Mouse (Mus musculus): ENCODE data around the gene Cfap45. TPM values are rescaled to one million over a fixed set of nuclear protein-coding genes. Genes with fewer than 3 reads are reported as not detected.

Cfap45 gene
- polyA plus RNA-seq, 1 experiment, result 2.9 TPM

DNA sequence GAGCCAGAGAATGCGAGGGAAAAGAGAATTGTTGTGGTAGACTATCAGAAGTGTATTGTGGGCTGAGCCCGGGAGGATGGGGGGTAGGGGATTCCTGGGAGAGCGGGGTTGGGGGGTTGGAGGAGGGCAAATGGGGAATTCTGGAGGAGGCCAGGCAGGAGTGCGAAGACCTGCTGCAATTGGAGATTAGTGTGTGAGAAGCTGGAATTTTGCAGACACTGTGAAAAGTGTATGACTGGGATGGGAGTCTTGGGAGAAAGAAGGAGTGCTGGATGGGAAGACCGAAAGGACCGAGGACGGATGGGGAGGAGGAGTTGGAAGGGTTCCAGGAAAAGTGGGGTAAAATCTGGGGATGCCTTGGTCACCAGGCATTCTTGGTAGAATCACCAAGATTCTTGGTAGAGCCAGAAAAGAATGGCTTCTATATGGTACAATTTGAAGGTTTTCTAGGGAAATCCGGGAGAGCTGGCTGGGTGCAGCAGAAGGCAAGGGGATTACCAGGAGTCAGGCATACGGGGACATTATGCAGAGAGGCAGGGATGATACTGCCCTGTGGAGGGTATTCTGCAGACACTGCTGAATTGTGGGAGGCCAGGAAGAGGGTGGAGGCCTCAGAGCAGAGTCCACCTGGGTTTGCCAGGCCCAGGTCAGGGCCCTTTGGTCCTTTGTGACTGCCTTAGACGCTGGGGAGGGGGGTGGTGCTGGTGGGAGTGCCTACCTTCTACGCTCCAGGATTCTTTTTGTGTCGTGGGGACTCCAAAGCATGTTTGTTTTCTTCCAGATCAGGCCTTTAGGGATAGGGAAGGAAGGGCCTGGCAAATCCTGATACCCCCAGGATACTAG lies 37.9 kb upstream of the Cfap45 start:
- Histone ChIP-seq H3K27ac (ENCODE audit: insufficient read depth, low read length) (no peak overlapping the region), H3K4me3 (ENCODE audit: insufficient read depth, low read length) (peak overlapping the region; percentile 52), H3K4me1 (ENCODE audit: control insufficient read depth, insufficient read depth, low read length) (no peaks in the 10 kb centered on the region)
- no peak for TF ChIP-seq CTCF (IDR thresholded peaks at IDR 0.05; ENCODE audit: borderline replicate concordance, insufficient read depth, low read length)
- TF ChIP-seq POLR2A (IDR thresholded peaks at IDR 0.05; ENCODE audit: low read depth, low read length), result no peak

DNA sequence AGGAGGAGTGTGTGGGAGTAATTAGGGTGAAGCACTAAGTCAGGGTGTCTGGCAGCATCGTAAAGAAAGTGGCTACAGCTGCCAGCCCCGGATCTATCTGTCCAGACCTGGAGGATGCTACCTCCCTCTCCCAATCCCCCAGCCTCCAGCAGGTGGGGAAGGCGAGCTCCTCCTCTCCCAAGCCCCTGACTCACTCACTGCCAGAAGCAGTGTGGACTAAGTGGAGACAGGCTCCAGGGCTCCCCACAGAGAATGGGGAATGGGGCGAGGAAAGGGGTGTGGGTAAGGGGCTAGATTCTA lies 37.3 kb upstream of the Cfap45 start:
- 0 out of 2 replicates have a peak overlapping the region, but pooled peaks have one; percentile 52 for H3K4me3 ChIP-seq (ENCODE audit: insufficient read depth, low read length)
- TF ChIP-seq POLR2A (IDR thresholded peaks at IDR 0.05; ENCODE audit: low read depth, low read length), result no peak
- no peak for TF ChIP-seq CTCF (IDR thresholded peaks at IDR 0.05; ENCODE audit: borderline replicate concordance, insufficient read depth, low read length)
- H3K4me1 ChIP-seq (ENCODE audit: control insufficient read depth, insufficient read depth, low read length), result no peaks in the 10 kb centered on the region
- H3K27ac ChIP-seq (ENCODE audit: insufficient read depth, low read length), result no peak overlapping the region

DNA sequence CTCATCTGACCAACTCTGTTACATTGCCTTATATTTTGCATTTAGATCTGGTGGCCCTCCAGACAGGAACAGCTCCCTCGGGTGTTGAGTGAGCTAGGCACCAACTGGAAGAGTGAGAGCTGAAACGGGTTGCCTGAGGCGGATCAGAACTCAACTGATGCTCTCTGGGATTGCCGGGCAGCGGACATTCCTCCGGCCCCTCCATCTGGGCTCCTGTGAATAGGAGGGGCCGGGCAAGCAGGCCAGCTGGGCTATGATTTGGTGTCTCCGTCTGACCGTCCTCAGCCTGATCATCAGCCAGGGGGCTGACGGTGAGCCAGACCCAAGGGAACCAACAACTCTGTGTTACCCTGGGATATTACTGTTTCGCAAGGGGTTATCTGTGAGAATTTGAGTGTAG lies 36.4 kb upstream of the Cfap45 start:
- TF ChIP-seq POLR2A (IDR thresholded peaks at IDR 0.05; ENCODE audit: low read depth, low read length), result no peak
- TF ChIP-seq CTCF (IDR thresholded peaks at IDR 0.05; ENCODE audit: borderline replicate concordance, insufficient read depth, low read length), result no peak
- no peaks in the 10 kb centered on the region for H3K4me1 ChIP-seq (ENCODE audit: control insufficient read depth, insufficient read depth, low read length)
- H3K4me3 ChIP-seq (ENCODE audit: insufficient read depth, low read length), result no peak overlapping the region
- no peak overlapping the region for H3K27ac ChIP-seq (ENCODE audit: insufficient read depth, low read length)

DNA sequence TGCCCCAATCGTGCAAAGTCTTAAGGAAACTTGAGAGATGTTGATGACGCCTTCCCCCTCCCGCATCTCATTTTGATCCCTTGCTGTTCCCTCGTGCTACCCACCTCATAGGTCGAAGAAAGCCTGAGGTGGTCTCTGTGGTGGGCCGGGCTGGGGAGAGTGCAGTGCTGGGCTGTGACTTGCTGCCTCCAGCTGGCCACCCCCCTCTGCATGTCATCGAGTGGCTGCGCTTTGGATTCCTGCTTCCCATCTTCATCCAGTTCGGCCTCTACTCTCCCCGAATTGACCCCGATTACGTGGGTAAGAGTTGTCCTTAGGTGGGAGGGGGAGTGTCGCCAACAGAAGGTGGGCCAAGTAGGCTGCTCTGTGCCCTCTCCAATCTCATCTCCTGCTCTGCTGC lies 35.9 kb upstream of the Cfap45 start:
- H3K4me1 ChIP-seq (ENCODE audit: control insufficient read depth, insufficient read depth, low read length), result no peaks in the 10 kb centered on the region
- H3K27ac ChIP-seq (ENCODE audit: insufficient read depth, low read length), result no peak overlapping the region
- TF ChIP-seq POLR2A (IDR thresholded peaks at IDR 0.05; ENCODE audit: low read depth, low read length), result no peak
- no peak for TF ChIP-seq CTCF (IDR thresholded peaks at IDR 0.05; ENCODE audit: borderline replicate concordance, insufficient read depth, low read length)
- H3K4me3 ChIP-seq (ENCODE audit: insufficient read depth, low read length), result no peak overlapping the region

DNA sequence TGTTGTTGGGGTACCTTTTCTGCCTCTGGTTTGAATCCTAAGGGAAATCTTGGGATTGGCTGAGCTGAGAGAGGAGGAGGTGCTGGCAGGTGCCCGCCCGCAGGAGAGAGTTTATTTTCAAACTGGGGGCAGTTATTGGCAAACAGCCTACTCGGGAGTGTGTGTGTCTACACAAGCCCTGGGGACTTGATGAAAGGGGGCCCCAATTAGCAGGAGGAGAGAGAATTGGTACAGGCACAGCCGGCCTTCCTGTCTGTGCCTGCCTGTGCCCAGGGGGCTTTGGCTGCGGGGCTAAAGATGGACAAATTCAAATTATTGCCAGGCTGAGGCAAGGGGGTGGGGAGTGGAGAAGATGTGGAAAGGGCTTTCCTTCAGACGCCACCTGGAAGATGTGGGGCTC lies 34.8 kb upstream of the Cfap45 start:
- H3K4me1 ChIP-seq (ENCODE audit: control insufficient read depth, insufficient read depth, low read length), result no peaks in the 10 kb centered on the region
- no peak overlapping the region for H3K4me3 ChIP-seq (ENCODE audit: insufficient read depth, low read length)
- H3K27ac ChIP-seq (ENCODE audit: insufficient read depth, low read length), result no peak overlapping the region
- TF ChIP-seq CTCF (IDR thresholded peaks at IDR 0.05; ENCODE audit: borderline replicate concordance, insufficient read depth, low read length) (no peak), POLR2A (IDR thresholded peaks at IDR 0.05; ENCODE audit: low read depth, low read length) (no peak)

DNA sequence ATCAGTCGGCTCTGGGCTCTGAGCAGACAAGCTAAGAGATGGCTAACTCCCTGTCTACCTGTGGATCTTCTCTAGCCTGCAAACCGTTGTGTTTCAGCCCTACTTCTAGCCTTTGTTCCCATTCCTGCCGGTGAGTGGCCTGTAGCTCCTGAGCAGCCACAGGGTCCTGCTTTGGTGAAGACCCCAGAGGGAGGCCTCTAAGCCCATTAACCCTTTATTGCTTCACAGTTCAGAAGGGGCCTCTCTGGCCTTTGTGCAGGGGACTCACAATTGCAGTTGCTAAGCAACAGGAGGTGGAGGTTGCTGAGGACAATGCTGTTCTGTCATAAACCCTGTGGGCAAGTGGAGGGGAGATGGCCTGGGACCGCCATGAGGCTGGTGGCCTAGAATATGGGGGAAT lies 34.4 kb upstream of the Cfap45 start:
- no peak overlapping the region for H3K4me3 ChIP-seq (ENCODE audit: insufficient read depth, low read length)
- no peak for TF ChIP-seq POLR2A (IDR thresholded peaks at IDR 0.05; ENCODE audit: low read depth, low read length)
- no peaks in the 10 kb centered on the region for H3K4me1 ChIP-seq (ENCODE audit: control insufficient read depth, insufficient read depth, low read length)
- H3K27ac ChIP-seq (ENCODE audit: insufficient read depth, low read length), result no peak overlapping the region

DNA sequence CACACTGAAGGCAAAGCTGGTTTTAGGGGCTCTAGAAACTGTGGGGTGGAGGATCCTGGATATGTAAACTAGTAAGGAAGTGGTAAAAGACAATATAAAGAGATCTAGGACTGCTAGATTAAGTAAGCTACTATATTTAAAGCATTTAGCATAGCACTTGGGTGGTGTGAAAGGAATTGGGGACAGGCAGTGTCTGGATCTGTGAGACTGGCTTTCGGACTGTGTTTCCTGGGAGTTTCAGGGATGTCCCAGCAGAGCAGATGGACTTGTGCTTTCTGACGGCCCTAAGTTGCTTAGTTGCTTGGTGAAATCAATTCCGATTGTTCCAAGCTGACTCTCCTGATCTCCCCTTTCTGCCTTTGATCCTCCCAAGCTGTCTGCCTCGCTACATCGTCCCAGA lies 34.0 kb upstream of the Cfap45 start:
- H3K4me3 ChIP-seq (ENCODE audit: insufficient read depth, low read length), result no peak overlapping the region
- TF ChIP-seq CTCF (IDR thresholded peaks at IDR 0.05; ENCODE audit: borderline replicate concordance, insufficient read depth, low read length), result no peak
- no peak for TF ChIP-seq POLR2A (IDR thresholded peaks at IDR 0.05; ENCODE audit: low read depth, low read length)

DNA sequence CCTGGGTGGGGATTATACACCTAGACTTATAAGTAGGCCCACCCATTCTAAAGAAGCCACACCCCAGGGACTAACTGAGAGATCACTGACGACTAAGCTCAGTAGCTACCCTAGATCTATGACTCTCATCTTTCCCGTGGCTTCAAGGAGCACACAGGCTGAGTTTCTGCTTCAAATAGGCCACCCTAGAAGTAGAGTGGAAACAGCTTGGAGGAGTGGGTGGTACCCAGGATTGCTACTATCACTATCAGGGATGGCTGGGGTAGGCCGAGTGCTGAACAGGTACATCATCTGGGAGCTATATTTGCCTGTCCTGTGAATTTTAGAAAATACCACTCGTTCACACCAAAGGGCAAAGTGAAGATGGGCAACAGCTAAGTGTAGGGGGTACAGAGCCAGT lies 32.7 kb upstream of the Cfap45 start:
- Histone ChIP-seq H3K4me3 (ENCODE audit: insufficient read depth, low read length) (no peak overlapping the region), H3K27ac (ENCODE audit: insufficient read depth, low read length) (no peak overlapping the region), H3K4me1 (ENCODE audit: control insufficient read depth, insufficient read depth, low read length) (no peaks in the 10 kb centered on the region)
- TF ChIP-seq CTCF (IDR thresholded peaks at IDR 0.05; ENCODE audit: borderline replicate concordance, insufficient read depth, low read length), result no peak
- no peak for TF ChIP-seq POLR2A (IDR thresholded peaks at IDR 0.05; ENCODE audit: low read depth, low read length)

More for the DNA sequence above, 34.0 kb upstream of the Cfap45 start:
- H3K27ac ChIP-seq (ENCODE audit: insufficient read depth, low read length), result no peak overlapping the region
- H3K4me1 ChIP-seq (ENCODE audit: control insufficient read depth, insufficient read depth, low read length), result no peaks in the 10 kb centered on the region

DNA sequence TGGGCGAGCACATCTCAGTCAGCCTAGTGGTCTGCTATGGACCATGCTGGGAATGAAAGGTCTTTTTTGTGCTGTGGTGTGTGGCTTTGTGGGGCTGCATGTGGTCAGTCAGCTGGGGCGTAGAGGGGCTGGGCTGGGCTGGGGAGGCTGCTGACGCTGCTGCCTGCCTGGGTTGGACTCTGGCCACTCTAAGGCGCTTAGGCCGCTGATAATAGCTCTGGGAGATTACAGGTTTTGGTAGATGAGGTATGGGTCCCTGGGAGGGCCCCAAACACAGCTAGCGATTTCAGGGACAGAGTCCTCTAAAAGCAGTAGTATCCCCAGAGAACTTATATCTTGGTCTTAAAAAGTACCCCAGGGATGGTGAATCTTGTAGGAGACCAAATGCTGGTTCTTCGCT lies 31.8 kb upstream of the Cfap45 start:
- H3K4me3 ChIP-seq (ENCODE audit: insufficient read depth, low read length), result no peak overlapping the region
- no peak overlapping the region for H3K27ac ChIP-seq (ENCODE audit: insufficient read depth, low read length)
- no peaks in the 10 kb centered on the region for H3K4me1 ChIP-seq (ENCODE audit: control insufficient read depth, insufficient read depth, low read length)
- TF ChIP-seq POLR2A (IDR thresholded peaks at IDR 0.05; ENCODE audit: low read depth, low read length), result no peak
- no peak for TF ChIP-seq CTCF (IDR thresholded peaks at IDR 0.05; ENCODE audit: borderline replicate concordance, insufficient read depth, low read length)

DNA sequence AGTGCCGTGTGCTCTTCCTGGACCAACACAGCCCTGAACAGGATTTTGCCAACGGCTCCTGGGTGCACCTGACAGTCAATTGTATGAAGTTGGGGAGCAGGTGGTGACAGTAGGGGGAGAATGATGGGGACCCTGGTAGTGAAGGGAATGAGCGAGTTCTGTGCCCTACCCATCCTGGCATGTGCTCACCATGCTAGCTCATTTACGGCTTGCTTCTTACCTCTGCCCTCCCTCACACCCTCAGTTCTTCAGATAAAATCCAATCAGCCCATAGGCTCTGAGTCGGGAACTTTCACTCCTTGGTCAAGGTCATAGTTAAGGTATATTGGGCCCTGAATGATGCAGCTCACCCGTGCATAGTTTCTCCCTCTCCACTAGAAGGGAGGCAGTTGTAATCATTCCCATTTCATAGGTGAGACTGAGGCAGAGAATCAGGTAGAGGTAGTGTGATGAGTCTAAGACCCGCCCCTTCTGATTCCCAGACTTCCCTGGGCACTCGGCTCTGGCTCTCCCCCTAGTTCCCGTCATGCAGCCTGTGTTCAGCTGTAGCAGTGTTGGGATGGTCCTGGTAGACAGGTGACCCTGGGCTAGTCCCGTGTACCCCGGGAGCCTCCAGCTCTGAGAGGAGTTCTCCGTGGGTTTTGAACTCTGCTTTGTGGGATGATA lies 30.9 kb upstream of the Cfap45 start:
- no peak for TF ChIP-seq CTCF (IDR thresholded peaks at IDR 0.05; ENCODE audit: borderline replicate concordance, insufficient read depth, low read length)
- no peak for TF ChIP-seq POLR2A (IDR thresholded peaks at IDR 0.05; ENCODE audit: low read depth, low read length)
- Histone ChIP-seq H3K27ac (ENCODE audit: insufficient read depth, low read length) (no peak overlapping the region), H3K4me1 (ENCODE audit: control insufficient read depth, insufficient read depth, low read length) (no peaks in the 10 kb centered on the region), H3K4me3 (ENCODE audit: insufficient read depth, low read length) (no peak overlapping the region)

Data from embryonic fibroblast, embryonic 13.5 days (primary cell).